Mouse (Mus musculus): ENCODE data around the gene Nnat.
"Not testable (repeated sequence)": the region's sequence is repeated elsewhere in the genome, so short reads cannot be mapped to it uniquely, and the experiment has no call there.

The Nnat gene

GRCm38 (mm10) chr2:157552158-157552886 is 7.6 kb upstream of the Nnat start:
- no peak for DNase-seq (ENCODE audit: low spot score)

- no peak for DNase-seq (ENCODE audit: low spot score)
Observed at GRCm38 (mm10) chr2:157556074-157556698, 3.7 kb upstream of the Nnat start.

DNA sequence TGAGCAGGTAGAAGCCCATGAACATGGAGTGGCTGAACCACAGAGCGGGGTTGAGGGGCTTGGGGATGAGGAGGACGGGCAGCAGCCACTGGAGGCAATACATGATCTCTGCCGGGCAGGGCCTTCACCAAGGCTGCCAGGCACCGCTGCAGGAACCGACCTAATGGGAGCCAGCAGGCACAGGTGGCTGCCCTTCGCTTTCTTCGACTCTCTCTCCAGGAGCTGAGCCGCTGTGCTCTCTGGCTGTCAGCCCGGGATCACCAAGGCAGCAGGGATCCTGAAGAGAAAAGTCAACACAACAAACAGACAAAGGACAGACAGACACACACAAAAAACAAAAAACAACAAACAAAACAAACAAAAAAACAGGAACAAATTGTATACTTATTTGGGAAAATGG is 1.8 kb upstream of the Nnat start:
- no peak for DNase-seq (ENCODE audit: low spot score)

- no peak for DNase-seq (ENCODE audit: low spot score)
Observed at GRCm38 (mm10) chr2:157558520-157558919, 1.4 kb upstream of the Nnat start.

- no peak for DNase-seq (ENCODE audit: low spot score)
Observed at GRCm38 (mm10) chr2:157559440-157559839, 438 bp upstream of the Nnat start.

- no peak for DNase-seq (ENCODE audit: low spot score)
Observed at GRCm38 (mm10) chr2:157560302-157560701, 424 bp downstream of the Nnat start.

- peak; percentile 54 for DNase-seq (ENCODE audit: low spot score)
Observed at GRCm38 (mm10) chr2:157561165-157561836, 1.4 kb downstream of the Nnat start.

- DNase-seq (ENCODE audit: low spot score) = no peak
Observed at GRCm38 (mm10) chr2:157563031-157563430, 3.2 kb downstream of the Nnat start.

GRCm38 (mm10) chr2:157564723-157565122 is 4.8 kb downstream of the Nnat start:
- no peak for DNase-seq (ENCODE audit: low spot score)

DNA sequence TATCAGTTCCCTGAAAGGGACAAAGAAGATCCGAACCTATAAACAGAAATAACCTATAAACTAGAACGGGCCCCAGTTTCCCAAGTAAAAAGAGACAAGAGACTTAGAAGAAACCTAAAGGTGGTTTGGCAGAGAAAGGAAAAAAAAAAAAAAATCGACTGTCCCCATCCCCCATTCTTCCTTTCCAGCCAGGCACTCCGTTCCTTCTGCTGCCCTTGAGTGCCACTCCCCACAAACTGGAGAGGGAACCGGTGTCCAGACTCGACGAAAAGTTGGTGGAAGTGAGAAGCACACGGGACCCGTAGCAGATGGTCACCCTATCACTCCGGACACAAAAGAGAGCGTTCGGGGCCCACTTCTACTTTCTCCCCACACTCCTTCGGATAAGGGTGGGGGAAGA is 5.6 kb downstream of the Nnat start:
- DNase-seq (ENCODE audit: low spot score) = no peak

- no peak for DNase-seq (ENCODE audit: low spot score)
Observed at GRCm38 (mm10) chr2:157565898-157566259, 6.0 kb downstream of the Nnat start.

- DNase-seq (ENCODE audit: low spot score) = peak; percentile 85
Observed at GRCm38 (mm10) chr2:157566260-157566952, 6.5 kb downstream of the Nnat start.

GRCm38 (mm10) chr2:157567235-157567961 is 7.5 kb downstream of the Nnat start:
- DNase-seq (ENCODE audit: low spot score) = no peak

DNA sequence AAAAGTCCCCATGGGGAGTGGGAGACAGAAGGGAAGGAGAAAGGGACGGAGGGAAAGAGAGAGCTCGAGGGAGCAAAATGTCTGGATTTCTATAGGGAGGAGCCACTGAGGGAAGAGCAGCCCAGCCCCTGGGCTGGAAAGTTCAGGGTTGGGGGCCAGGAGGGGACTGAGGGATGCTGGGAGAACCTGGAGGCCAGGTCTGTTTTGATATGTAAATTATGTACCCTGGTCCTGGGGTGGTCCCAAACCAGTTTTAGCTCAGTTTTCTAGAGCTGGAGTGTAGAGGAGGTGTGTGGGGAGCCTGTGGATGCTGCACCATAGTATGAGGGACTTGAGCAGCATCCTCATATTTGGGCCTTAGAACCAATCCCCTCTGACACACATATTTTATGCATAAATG is 9.0 kb downstream of the Nnat start:
- no peak for DNase-seq (ENCODE audit: low spot score)

GRCm38 (mm10) chr2:157569796-157570485 is 10.1 kb downstream of the Nnat start:
- no peak for DNase-seq (ENCODE audit: low spot score)

DNA sequence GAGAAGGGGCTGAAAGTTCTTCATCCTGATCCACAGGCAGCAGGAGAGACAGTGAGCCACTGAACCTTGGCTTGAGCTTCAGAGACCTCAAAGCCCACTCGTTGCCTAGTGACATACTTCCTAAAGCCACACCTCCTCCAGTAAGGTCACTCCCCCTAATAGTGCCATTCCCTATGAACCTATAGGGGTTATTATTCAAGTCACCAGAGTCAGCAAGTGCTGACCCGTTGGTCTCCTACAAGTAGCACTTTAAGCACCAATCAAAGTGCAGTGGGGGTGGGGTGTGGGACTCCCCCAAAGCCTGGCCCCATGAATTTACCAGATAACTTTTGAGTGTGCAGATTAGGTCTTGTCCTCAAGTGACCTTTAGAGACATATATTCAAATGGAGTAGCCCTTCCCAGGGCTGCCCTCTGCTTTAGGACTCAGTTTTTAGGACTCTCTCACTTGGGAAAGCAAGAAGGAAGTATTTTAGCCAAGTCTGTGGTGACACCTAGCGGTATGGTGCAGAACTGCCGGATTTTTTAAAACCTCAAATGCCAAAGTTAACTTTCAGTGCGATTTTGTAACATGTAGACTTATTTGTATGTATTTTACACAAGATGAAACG is 11.4 kb downstream of the Nnat start, which contains the start of gene Blcap:
TSS of gene Blcap (minus strand) at position 51 of the 609 bp plus-strand sequence.
- DNase-seq (ENCODE audit: low spot score) = no peak

DNA sequence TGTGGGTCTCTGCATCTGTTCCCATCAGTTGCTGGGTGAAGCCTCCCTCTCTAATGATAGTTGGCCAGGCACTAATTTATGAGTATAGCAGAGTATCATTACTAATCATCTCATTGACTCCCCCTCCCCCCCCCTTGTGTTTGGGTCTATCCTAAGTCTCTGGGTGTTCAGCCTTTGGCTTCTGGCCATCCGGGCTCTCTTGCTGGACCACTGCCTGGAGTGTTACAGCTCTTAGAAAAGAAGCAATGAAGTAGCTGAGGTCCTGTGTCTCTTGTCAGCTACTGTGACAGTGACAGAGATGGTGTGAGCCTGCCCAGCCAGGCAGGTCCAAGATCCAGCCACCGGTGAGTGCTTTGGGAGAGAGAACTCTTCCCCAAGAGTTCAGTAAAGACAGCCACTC is 12.9 kb downstream of the Nnat start:
- DNase-seq (ENCODE audit: low spot score) = no peak

DNA sequence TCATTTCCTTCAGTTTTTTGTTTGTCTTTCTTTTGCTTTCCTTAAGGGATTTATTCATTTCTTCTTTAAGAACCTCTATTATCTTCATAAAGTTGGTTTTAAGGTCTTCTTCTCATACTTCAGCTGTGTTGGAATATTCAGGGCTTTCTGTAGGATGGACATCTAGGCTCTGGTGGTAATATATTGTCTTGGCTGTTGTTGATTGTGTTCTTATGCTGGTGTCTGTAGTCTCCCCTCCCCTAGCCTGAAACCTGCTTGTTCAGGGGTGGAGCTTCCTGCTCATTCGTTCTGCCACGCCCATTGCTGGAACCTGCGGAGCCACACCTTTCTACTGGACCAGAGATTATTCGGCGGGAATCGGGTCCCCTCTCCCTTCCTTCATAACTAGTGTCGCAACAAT is 25.5 kb downstream of the Nnat start:
- DNase-seq (ENCODE audit: low spot score) = not testable (repeated sequence)

GRCm38 (mm10) chr2:157596876-157597566 is 37.1 kb downstream of the Nnat start:
- DNase-seq (ENCODE audit: low spot score) = no peak

GRCm38 (mm10) chr2:157601435-157601839 is 41.6 kb downstream of the Nnat start:
- no peak for DNase-seq (ENCODE audit: low spot score)

Measured in left cerebral cortex, adult 11 months (tissue).